12 mouse cellular contexts compared by ENCODE assay signal in genomic region chr12:86647736-86648135, GRCm38 (mm10). TPM values are rescaled to one million over a fixed set of nuclear protein-coding genes. Genes with fewer than 3 reads are reported as not detected.
DNase-seq lines count a peak whose midpoint lies in the region; ATAC-seq and TF ChIP-seq lines count a peak whose summit lies in the region.
"Had no signal": no experiment of that assay in that cellular context is flagged by ENCODE, and none has a peak within 500 bp of the region (broad histone marks: within the 10 kb centered on the region; RNA-seq: fewer than 3 reads in every experiment).

No protein-coding gene starts in this region.

- no peaks in the 10 kb centered on the region for H3K9me3 ChIP-seq in forebrain, embryonic 14.5 days (replicated peaks; ENCODE audit: control insufficient read depth, low read length)
- no peaks in the 10 kb centered on the region for H3K9me3 ChIP-seq in forebrain, embryonic 12.5 days
- H3K9me3 ChIP-seq in heart, embryonic 16.5 days (replicated peaks; ENCODE audit: control insufficient read depth, low read length): no peaks in the 10 kb centered on the region
- no peaks in the 10 kb centered on the region for H3K9me3 ChIP-seq in heart, embryonic 10.5 days
- no peaks in the 10 kb centered on the region for H3K9me3 ChIP-seq in stomach, embryonic 14.5 days (ENCODE audit: control insufficient read depth, low read depth, low read length)
- no peaks in the 10 kb centered on the region for H3K9me3 ChIP-seq in stomach, postnatal 0 days (ENCODE audit: control insufficient read depth, low read length)
- H3K9me3 ChIP-seq: liver, embryonic 13.5 days had no signal

- no peak for DNase-seq in forebrain, embryonic 14.5 days (ENCODE audit: low spot score)
- no peak for DNase-seq in heart, embryonic 10.5 days (ENCODE audit: low spot score)
- DNase-seq in stomach, postnatal 0 days (ENCODE audit: low spot score): no peak
- no peak for DNase-seq in lung, adult 18-20 months
- no peak for DNase-seq in spleen, postnatal 14 days (ENCODE audit: low spot score in 2 of 2)
- DNase-seq: cerebellum, adult 9-11 months; liver, embryonic 13.5 days; lung, postnatal 10 days; spleen, adult 18-20 months had no signal

- no peak overlapping the region for H3K4me2 ChIP-seq in forebrain, embryonic 14.5 days (ENCODE audit: low read length)
- no peak overlapping the region for H3K4me2 ChIP-seq in forebrain, embryonic 12.5 days
- no peak overlapping the region for H3K4me2 ChIP-seq in heart, embryonic 16.5 days (ENCODE audit: low read depth, low read length)
- H3K4me2 ChIP-seq in stomach, embryonic 14.5 days (replicated peaks; ENCODE audit: low read depth, low read length): no peak overlapping the region
- no peak overlapping the region for H3K4me2 ChIP-seq in stomach, postnatal 0 days (replicated peaks; ENCODE audit: low read depth)
- H3K4me2 ChIP-seq: liver, embryonic 13.5 days had no signal

- no peak overlapping the region for H3K9ac ChIP-seq in forebrain, embryonic 14.5 days (ENCODE audit: low read length)
- H3K9ac ChIP-seq in forebrain, embryonic 12.5 days: no peak overlapping the region
- H3K9ac ChIP-seq in heart, embryonic 16.5 days (ENCODE audit: low read length): no peak overlapping the region
- H3K9ac ChIP-seq in stomach, embryonic 14.5 days (replicated peaks; ENCODE audit: low read depth, low read length): no peak overlapping the region
- no peak overlapping the region for H3K9ac ChIP-seq in stomach, postnatal 0 days (ENCODE audit: low read length)
- H3K9ac ChIP-seq: liver, embryonic 13.5 days had no signal

- H3K27ac ChIP-seq in forebrain, embryonic 14.5 days (ENCODE audit: low read depth, low read length): 0 out of 2 replicates have a peak overlapping the region, but pooled peaks have one; percentile 58
- H3K27ac ChIP-seq in forebrain, embryonic 12.5 days: no peak overlapping the region
- peak overlapping the region; percentile 37; the same call in 1 of the 2 replicates for H3K27ac ChIP-seq in heart, embryonic 16.5 days (ENCODE audit: low read length)
- no peak overlapping the region for H3K27ac ChIP-seq in heart, embryonic 10.5 days
- H3K27ac ChIP-seq in stomach, embryonic 14.5 days (ENCODE audit: low read length): peak overlapping the region; percentile 39; the same call in 1 of the 2 replicates
- no peak overlapping the region for H3K27ac ChIP-seq in stomach, postnatal 0 days (replicated peaks)
- H3K27ac ChIP-seq: liver, embryonic 13.5 days had no signal

- 46% methylated on average over 5 of the region's 5 CpGs for WGBS in forebrain, embryonic 14.5 days
- WGBS in forebrain, embryonic 12.5 days: 58% methylated on average over 5 of the region's 5 CpGs
- 44% methylated on average over 5 of the region's 5 CpGs for WGBS in heart, embryonic 16.5 days
- WGBS in heart, embryonic 10.5 days: 58% methylated on average over 5 of the region's 5 CpGs
- 57% methylated on average over 5 of the region's 5 CpGs for WGBS in stomach, embryonic 14.5 days
- 63% methylated on average over 5 of the region's 5 CpGs for WGBS in stomach, postnatal 0 days

- H3K4me1 ChIP-seq in forebrain, embryonic 14.5 days (ENCODE audit: control insufficient read depth, insufficient read depth, low read length): peaks cover 26% of the 10 kb centered on the region
- peaks cover 38% of the 10 kb centered on the region for H3K4me1 ChIP-seq in forebrain, embryonic 12.5 days
- peaks cover 15% of the 10 kb centered on the region for H3K4me1 ChIP-seq in heart, embryonic 16.5 days (ENCODE audit: control insufficient read depth, insufficient read depth, low read length)
- peaks cover 14% of the 10 kb centered on the region for H3K4me1 ChIP-seq in heart, embryonic 10.5 days
- no peaks in the 10 kb centered on the region for H3K4me1 ChIP-seq in stomach, embryonic 14.5 days (ENCODE audit: control insufficient read depth, insufficient read depth, low read length)
- H3K4me1 ChIP-seq in stomach, postnatal 0 days (replicated peaks; ENCODE audit: control insufficient read depth, insufficient read depth): no peaks in the 10 kb centered on the region
- H3K4me1 ChIP-seq: liver, embryonic 13.5 days had no signal

- no peak overlapping the region for H3K4me3 ChIP-seq in forebrain, embryonic 14.5 days (ENCODE audit: low read depth, low read length)
- no peak overlapping the region for H3K4me3 ChIP-seq in forebrain, embryonic 12.5 days (replicated peaks)
- H3K4me3 ChIP-seq in heart, embryonic 16.5 days (ENCODE audit: low read length): no peak overlapping the region
- no peak overlapping the region for H3K4me3 ChIP-seq in heart, embryonic 10.5 days
- H3K4me3 ChIP-seq in stomach, embryonic 14.5 days (ENCODE audit: low read depth, low read length): no peak overlapping the region
- no peak overlapping the region for H3K4me3 ChIP-seq in stomach, postnatal 0 days (ENCODE audit: low read depth, low read length)
- H3K4me3 ChIP-seq: liver, embryonic 13.5 days had no signal

- ATAC-seq in forebrain, embryonic 14.5 days: no peak
- no peak for ATAC-seq in forebrain, embryonic 12.5 days (ENCODE audit: low FRiP score)
- ATAC-seq in heart, embryonic 16.5 days (replicated peaks; ENCODE audit: extremely low read depth, insufficient read depth, low FRiP score): no peak
- ATAC-seq in stomach, embryonic 14.5 days (ENCODE audit: insufficient number of reproducible peaks, insufficient read depth, low FRiP score, low read depth): no peak
- no peak for ATAC-seq in stomach, postnatal 0 days (ENCODE audit: low FRiP score, low TSS enrichment)

- H3K36me3 ChIP-seq in forebrain, embryonic 14.5 days (ENCODE audit: control insufficient read depth, insufficient read depth, low read length): no peaks in the 10 kb centered on the region
- H3K36me3 ChIP-seq in forebrain, embryonic 12.5 days (replicated peaks): no peaks in the 10 kb centered on the region
- H3K36me3 ChIP-seq in heart, embryonic 16.5 days (ENCODE audit: control insufficient read depth, insufficient read depth): no peaks in the 10 kb centered on the region
- H3K36me3 ChIP-seq in heart, embryonic 10.5 days: no peaks in the 10 kb centered on the region
- H3K36me3 ChIP-seq in stomach, embryonic 14.5 days (ENCODE audit: control insufficient read depth, insufficient read depth, low read length): no peaks in the 10 kb centered on the region
- H3K36me3 ChIP-seq in stomach, postnatal 0 days (ENCODE audit: control insufficient read depth, insufficient read depth, low read length): no peaks in the 10 kb centered on the region
- H3K36me3 ChIP-seq: liver, embryonic 13.5 days had no signal

- no peak for TF ChIP-seq CTCF in stomach, postnatal 0 days (IDR thresholded peaks at IDR 0.05; ENCODE audit: low read depth)

- no peak for TF ChIP-seq EP300 in stomach, postnatal 0 days (optimal IDR thresholded peaks at IDR 0.05)

- H3K27me3 ChIP-seq in forebrain, embryonic 14.5 days (replicated peaks; ENCODE audit: control insufficient read depth, insufficient read depth, low read length): no peaks in the 10 kb centered on the region
- peaks cover 47% of the 10 kb centered on the region for H3K27me3 ChIP-seq in forebrain, embryonic 12.5 days
- no peaks in the 10 kb centered on the region for H3K27me3 ChIP-seq in heart, embryonic 16.5 days (ENCODE audit: control insufficient read depth, insufficient read depth, low read length)
- H3K27me3 ChIP-seq in heart, embryonic 10.5 days (ENCODE audit: insufficient read depth, poor library complexity, severe bottlenecking): no peaks in the 10 kb centered on the region
- no peaks in the 10 kb centered on the region for H3K27me3 ChIP-seq in stomach, embryonic 14.5 days (ENCODE audit: control insufficient read depth, insufficient read depth, low read length)
- no peaks in the 10 kb centered on the region for H3K27me3 ChIP-seq in stomach, postnatal 0 days (ENCODE audit: control insufficient read depth, insufficient read depth, low read length)
- H3K27me3 ChIP-seq: liver, embryonic 13.5 days had no signal

RNA-seq across cellular contexts. Expression of gene Vash1, which starts 30.8 kb away (rescaled TPM):
- 25.2 and 31.7 TPM in 2 replicates for polyA plus RNA-seq in forebrain, embryonic 14.5 days (2014; fragmentation: Nextera tagmentation; extraction: Ambion mirVana)
- polyA plus RNA-seq in forebrain, embryonic 12.5 days (2016; fragmentation: Nextera tagmentation; extraction: Ambion mirVana): 29.8 and 31.1 TPM in 2 replicates
- 8.9 and 11.0 TPM in 2 replicates for polyA plus RNA-seq in heart, embryonic 16.5 days (2015; fragmentation: Nextera tagmentation; extraction: Ambion mirVana)
- 7.7 and 9.9 TPM in 2 replicates for polyA plus RNA-seq in heart, embryonic 10.5 days (2016; fragmentation: Nextera tagmentation; extraction: Ambion mirVana)
- polyA plus RNA-seq in stomach, embryonic 14.5 days (2014; fragmentation: Nextera tagmentation; extraction: Ambion mirVana): 10.5 and 12.2 TPM in 2 replicates
- 3.4 and 3.5 TPM in 2 replicates for polyA plus RNA-seq in stomach, postnatal 0 days (2015; fragmentation: Nextera tagmentation; extraction: Ambion mirVana)

Comparison
In these comparisons a context has a peak if more than half of its experiments do, and no peak if none do; other contexts are left out.
1. H3K27ac ChIP-seq: peak in forebrain, embryonic 14.5 days (single experiment), heart, embryonic 16.5 days (single experiment) and stomach, embryonic 14.5 days (single experiment); none in forebrain, embryonic 12.5 days (single experiment), heart, embryonic 10.5 days (single experiment) and stomach, postnatal 0 days (single experiment).